Mouse (Mus musculus) left cerebral cortex, adult 18-20 months (tissue): ENCODE measurements around the gene Myo1d. TPM values are rescaled to one million over a fixed set of nuclear protein-coding genes. Genes with fewer than 3 reads are reported as not detected.
A peak's percentile ranks its signal among the peaks of the same experiment; 100 is the strongest.
"Not testable (repeated sequence)": the region's sequence is repeated elsewhere in the genome, so short reads cannot be mapped to it uniquely, and the experiment has no call there.

Experiments used
- DNase-seq, 2 experiments: peaks; one replicate each; pipeline ENCODE4 v3.0.0; 2021 to 2022; ENCODE audit warnings: low spot score in 2 of 2, mixed read lengths in 1 of 2
- total RNA-seq, 2 experiments: library from RNA; stranded (reverse); gene quantifications; 2 replicates each; pipeline ENCODE4 v1.2.3; 2021

Myo1d gene
- total RNA-seq, 2 experiments from 2014 or later = 6.4 to 7.8 TPM

DNA sequence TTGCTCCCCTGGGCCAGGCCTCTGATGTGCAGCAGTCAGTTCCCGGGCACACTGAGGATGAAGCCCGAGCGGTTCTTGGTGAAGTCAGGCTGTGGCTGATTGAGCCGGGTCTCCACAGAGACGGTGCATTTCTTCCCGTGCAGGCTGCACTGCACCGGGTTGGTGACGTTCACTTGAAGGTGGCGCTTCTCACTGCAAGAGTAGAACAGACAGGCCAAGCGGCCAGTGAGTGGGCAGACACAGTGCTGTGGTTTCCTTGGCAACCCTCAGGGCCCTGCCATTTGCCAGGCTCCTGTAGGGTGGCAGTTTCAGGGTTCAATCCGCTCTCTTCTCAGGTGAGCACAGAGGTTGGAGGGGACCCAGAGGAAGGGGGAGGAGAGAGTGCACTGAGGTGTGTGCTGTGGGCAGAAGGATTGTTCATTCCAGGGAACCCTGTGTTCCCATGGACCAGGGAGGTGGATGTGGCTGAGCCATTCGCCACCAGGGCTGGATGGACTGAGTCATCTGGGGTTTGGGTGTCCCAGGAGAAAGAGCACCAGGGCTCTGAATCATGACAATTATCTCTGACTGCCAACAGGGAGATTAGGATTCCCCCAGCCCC lies 295.5 kb downstream of the Myo1d start:
- peak; percentile 77 to 89 for DNase-seq

DNA sequence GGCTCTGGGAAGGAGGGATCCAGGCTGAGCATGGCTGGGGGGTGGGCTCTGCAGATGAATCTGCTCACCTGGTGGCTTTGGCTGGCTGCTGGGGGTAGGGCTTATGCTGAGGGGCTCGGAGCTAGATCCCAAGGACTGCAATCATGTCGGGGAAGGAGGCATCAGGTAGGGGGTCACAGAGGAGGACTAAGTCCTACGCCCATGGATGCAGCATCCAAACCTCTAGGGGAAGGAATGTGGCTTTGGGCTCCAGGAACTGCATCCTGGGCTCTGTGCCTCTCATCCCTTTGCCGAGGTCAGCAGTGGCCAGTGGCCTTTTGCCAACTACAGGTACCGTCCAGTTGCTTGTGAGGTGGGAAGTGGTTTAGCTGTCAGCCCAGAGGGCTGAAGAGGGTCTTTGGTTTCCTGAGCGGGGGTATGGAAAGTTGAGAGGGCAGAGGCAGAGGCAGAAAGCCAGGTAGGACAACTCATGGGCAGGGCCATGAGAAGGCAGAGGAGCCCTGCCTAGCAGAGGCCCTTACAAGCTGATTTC lies 296.2 kb downstream of the Myo1d start:
- DNase-seq = no peak

DNA sequence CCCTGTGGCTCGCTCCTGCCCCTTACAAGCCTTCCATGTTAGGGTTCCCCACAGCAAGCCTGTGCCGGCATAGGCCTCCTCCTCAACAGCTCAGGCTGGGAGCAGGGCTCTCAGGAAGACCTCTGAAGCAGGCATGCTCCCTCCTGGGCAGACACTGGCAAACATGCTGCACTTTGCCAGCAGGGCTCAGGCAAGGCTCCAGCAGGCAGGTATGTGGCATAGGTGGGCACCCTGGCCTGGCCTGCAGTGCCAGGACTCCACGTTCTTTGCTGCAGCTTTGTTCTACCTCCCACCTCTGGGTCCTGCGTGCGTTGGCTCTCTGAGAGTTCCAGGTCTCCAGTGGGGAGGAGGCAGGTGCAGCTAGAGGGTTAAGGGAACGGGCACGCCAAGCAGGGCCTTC lies 296.9 kb downstream of the Myo1d start:
- DNase-seq = no peak

DNA sequence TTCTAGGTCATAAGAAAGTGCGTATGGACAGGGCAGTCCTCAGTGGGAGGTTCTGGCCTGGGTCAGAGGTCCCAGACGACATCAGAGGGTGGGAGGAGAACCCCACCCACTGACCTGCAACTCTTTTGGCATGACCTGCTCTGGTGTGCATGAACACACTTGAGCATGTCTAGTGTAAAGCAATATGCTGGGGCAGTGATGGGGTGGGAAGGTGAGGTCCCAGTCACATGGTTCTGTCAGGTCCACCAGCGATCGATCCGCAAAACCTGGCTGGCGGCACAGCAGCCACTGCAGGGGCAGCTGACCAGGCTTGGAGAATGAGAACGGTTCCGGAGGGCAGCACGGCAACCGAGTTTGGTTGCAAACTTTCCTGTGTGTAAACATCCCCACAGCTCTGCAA lies 297.5 kb downstream of the Myo1d start:
- peak in 1 of 2 experiments; percentile 4 for DNase-seq

DNA sequence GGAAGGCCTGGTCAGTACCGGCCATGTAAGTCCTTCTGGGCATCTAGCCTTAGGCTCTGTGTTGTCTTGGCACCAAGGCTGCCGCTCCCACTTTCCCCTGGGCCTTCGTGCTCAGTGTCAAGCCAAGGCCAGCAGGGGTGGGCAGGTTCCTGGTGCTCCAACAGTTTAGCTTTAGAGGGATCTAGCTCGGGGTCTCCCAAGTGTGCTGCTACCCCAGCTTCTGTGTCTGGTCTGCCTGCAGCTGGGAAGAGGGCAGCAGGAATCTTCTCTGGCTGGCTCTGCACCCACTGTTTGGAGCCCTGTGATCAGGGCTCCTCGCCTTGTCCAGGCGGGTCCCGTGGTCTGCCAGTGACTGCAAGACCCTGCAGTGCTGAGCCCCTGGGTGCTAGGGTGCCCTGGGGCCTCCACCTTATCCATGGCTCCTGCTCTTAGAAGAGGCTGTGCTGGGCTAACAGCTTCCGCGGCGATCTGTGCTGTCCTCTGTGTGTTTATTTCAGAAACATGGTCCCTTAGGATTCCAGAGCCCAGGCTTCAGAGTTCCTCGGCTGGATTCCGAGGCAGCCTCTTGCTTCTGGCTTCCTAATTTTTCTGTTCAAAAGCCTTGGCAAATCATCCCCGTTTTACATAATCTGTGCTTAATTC lies 298.3 kb downstream of the Myo1d start:
- DNase-seq = peak in 1 of 2 experiments; percentile 27

DNA sequence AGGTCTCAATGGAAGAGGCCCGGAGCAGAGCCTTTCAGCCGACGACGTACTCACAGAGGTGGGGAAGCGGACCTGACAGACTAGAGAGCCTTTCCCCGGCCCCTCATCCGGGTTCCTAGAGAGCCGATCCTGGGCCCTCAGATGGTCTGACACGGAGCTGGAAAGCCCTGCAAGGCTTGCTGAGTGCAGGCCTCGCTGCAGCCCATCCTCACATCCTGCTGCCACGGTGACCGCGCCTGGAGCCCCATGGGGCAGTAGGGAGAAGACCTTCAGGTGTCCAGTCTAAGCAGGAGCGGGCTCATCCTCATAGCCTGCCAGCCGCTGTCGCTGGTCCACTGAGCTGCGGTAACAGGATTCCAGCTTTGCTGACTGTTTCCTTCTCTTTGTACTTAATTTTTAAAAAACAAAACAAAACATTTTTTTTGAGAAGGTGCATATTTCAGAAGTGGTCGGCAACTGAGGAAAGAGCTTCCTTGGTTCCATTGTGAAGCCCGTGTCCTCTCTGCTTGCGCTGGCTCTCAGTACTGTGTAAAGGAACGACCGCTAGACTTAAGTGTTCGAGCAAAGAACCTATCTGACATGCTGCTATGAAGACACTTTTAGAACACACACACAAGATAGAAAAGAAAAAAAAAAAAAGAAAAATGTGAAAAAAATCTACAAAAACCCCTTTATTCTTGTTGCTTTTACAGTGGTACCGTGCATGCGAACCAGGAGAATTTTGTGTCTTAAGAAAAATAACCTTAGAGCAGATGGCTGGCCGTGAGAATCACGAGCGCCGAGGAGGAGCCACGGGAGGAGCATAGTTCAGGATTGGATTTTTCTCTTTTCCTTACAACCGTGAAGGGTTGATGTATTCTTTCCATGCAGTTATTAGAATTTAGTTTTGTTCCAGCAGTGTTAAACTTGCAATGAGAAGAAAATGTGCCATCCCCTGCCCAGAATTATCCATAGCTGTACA lies 299.6 kb downstream of the Myo1d start:
- peak in 1 of 2 experiments; percentile 22 for DNase-seq

DNA sequence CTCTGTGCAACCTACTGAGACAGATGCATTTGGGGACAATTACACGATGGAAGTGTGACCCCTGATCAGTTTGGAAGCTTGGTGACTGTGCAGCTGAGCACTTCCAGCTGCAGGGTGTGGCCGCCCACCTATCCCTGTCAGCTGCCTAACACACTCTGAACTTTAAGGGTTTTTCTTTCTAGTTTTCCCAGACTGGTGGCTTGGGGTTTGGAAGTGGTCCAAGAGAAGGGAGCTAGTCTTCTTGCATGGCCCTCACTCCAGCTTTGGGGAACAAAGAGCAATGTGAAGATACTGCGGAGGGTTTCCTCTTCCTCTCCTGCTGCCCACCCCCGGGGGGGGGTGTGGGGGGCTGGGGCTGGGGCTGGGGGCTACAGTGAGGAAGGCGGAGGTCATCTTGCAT lies 300.4 kb downstream of the Myo1d start:
- DNase-seq = peak in 1 of 2 experiments; percentile 31

DNA sequence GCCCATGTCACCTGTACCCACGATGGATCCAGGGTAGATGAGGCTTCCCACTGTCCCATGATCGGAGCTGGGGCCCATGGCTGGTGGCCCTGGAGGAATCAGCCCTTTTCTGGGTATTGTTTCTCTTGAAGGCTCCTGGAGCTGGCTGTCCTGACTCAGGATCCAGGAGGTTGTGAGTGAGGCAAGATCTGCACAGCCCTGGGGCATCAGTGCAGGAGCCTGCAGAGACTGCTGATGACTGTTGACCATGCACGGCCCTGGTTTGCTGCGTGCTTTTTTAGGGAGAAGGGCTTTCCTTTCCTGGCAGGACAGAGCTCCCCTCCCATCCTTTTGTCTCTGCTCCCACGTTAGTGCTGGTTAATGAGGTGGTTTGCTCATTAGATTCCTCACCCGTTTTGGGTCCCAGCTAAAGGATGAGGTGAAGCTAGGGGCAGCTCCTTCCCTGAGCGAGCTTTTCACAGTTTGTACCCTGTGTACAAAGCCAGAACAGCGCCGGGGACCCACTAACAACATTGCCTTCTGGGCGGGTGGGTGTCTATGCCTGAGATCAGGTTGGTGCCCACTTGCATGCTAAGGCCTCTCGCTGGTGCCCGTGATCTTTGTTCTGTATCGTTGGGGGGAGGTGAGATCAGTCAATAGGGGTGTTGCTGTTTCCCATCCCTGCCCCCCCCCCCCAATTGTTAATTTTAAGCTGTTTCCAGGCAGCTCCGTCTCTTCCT lies 301.0 kb downstream of the Myo1d start:
- peak in 1 of 2 experiments; percentile 13 for DNase-seq

DNA sequence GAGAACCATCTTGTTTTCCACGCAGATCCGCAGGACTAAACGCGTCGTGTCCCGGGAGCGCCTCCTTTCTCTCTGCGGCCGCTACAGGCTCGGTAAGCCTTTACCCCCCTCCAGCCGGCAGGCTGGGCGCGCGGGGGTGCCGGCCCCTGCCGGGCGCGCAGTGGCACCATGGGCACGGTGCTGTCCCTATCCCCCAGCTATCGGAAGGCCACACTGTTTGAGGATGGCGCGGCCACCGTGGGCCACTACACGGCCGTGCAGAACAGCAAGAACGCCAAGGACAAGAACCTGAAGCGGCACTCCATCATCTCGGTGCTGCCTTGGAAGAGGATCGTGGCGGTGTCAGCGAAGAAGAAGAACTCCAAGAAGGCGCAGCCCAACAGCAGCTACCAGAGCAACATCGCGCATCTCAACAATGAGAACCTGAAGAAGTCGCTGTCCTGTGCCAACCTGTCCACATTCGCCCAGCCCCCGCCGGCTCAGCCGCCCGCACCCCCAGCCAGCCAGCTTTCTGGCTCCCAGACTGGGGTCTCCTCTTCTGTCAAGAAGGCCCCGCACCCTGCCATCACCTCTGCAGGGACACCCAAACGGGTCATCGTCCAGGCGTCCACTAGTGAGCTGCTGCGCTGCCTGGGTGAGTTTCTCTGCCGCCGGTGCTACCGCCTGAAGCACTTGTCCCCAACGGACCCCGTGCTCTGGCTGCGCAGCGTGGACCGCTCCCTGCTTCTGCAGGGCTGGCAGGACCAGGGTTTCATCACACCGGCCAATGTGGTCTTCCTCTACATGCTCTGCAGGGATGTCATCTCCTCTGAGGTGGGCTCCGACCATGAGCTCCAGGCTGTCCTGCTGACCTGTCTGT lies 302.3 kb downstream of the Myo1d start:
- peak in 1 of 2 experiments; percentile 13 for DNase-seq

DNA sequence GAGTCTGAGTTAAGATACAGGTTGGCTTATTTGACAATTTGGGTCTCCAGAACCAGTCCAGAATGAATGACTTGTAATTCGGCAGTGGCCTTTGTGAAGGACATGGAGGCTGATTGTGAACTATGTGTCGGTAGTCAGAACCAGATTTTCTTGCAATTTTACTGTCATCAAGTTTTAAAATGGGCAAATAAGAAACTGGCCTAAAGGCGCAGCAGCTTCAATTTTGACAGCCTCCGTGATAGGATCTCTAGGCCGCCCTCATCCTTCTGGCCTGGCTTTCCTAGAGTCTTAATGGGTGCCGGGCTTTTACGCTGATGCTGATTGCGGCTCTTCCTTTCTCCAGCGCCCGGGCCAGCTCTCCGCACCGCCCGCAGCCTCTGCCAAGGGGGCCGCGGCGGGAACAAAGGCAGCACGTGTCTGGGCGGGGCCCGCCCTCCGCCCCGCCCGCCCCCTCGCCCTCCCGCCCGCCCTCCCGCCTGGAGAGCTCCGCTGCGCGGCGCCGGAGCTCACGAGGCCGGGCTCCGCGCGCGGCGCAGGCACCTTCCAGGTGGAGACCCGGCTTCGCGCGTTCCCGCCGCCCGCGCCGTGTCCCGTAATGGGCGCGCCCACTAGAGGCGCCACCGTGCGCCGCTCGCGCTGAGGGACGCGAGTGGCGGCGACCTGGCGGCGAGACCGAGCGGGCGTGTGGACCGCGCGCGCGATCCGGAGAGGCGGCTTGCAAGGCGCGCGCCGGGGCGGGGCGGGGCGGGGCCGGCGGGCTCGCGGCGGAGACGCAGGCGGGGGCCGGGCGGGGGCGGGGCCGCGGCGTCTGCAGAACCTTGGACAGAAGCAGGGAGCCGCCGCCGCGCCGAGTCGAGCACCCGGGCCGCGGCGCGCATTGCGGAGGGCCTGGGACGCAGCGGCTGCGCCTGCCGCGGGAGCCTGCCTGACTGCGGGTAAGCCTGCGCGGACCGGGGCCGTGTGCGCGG lies 303.3 kb downstream of the Myo1d start, which contains the start of gene Cdk5r1:
Gene Cdk5r1 (plus strand): TSS at position 802 of the 968 bp plus-strand sequence.
- DNase-seq = peak; percentile 84 to 94

DNA sequence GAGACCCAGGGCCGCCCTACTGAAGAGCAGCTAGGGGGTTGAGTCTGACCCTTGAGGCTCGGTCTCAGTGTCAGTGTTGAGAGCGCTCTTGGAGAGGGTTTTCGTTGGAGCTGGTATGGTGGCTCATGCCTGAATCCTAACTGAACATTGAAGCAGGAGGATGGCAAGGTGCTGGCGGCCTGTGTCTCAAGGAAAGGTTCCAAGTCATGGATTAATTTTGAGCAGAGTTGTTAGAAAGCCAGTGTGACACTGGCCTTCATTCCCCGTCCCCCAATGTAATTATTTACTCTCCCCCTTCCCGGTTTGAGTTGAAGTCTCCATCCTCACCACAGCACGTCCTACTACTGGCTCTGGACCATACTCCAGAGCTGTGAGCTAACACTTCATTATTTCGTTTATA lies 304.3 kb downstream of the Myo1d start:
- DNase-seq = no peak

DNA sequence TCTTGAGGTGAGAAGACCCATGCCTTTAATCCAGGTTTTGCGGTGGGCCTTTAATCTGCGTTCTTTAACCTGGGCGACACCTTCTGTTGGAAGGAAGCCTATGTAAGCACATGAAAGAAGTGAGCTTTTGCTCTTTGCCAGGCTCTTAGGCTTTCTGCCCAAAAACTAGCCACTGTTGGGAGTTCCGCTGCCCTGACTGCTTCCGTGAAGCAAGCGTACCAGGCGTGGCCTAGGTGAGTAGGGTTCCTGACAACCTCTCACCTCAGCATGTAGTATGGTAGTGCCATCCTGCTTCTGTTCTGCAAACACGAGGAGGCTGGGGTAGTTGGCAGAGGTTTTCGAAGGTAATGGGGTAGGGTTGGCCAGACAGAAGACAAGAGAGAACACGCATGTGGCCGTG lies 305.0 kb downstream of the Myo1d start:
- peak in 1 of 2 experiments; percentile 4 for DNase-seq

DNA sequence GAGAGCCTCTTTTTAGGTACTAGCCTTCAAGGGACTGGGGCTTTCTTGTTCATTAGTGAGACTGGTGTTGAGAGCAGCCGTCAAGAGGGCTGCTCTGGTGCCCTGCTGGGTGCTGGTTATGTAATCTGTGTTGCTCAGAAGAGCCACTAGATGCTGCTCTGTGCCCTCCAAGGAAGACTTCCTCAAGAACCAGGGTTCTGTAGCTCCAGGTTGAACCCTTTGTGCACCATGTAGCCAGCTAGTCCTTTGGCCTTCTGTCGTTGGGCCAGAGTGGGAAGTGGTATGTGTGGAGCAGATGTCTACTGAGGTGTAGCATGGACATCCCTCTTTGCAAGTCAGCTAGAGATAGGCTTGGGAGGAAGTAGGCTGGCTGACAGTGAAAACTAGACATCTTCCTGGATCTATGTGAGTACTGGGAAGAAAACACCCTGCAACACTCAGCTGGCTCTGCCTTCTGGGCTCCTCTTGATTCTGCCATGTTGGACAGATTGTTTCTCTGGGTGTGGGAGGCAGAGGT lies 305.6 kb downstream of the Myo1d start:
- peak in 1 of 2 experiments; percentile 33 for DNase-seq

DNA sequence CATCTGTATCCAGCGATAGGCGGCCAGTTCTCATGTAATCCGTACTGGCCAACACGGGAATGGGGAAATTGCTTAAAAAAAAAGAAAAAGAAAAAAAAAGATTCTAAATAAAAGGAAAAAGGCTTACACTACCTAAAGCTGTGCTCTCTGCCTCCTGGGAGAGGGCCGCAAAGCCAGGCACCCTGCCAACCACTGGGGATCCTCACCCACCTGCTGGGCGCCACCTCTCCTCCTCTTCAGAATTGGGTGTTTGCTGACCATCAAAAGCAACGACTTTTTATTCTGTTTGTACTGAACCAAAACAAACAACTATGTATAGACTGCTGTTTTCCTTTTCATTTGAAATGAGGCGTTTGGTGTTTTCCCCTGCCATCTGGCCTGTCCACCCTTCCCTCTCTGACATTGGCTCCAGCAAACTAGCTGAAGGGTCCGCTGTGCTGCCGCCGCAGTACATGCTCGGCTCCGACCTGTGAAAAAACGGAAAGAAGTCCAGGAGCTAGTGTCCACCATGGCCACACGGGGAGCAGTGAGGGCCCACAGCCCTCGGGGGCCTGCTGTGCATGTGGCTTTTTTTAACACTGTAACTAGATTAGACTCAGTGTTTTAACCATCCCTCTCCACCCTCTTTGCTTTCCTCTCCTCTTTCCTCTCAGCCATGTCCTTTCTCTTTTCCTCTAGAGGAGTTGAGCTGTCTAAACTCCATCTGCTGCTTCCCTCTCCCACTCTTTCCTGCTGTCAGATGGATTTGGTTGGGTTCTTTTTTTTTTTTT lies 307.8 kb downstream of the Myo1d start:
- peak in 1 of 2 experiments; percentile 18 for DNase-seq

DNA sequence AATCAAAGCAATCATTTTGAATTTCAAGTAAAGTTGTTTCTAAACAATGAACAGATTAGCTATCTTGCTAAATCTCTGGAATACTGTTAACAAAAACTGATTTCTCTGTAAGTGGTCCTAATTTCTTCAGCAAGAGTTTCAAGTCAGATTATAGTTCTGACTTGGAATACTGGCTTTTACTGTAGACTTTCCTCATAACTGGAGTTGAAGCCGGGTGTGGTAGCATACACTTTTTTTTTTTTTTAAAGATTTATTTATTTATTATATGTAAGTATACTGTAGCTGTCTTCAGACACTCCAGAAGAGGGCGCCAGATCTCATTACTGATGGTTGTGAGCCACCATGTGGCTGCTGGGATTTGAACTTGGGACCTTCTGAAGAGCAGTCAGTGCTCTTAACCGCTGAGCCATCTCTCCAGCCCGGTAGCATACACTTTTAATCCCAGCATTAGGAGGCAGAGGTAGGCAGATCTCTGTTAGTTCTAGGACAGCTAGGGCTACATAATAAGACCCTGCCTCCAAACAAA lies 316.2 kb downstream of the Myo1d start:
- not testable (repeated sequence) for DNase-seq

DNA sequence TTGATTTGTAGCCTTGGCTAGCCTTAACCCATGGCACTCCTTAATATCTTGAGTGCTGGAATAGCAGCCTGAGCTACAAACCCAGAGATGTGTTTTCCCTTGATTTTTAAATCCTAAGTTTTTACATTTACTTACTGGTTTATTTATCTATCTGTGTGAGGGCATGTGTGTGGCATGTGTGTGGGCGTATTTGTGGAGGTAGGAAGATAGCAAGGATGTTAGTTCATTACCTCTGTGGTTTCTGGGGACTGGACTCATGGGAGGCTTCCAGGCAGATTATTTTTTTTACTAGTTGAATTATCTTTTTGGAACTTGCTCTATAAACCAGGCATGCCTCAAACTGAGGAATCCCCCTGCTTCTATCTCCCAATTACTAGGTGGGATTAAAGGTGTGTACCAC lies 326.6 kb downstream of the Myo1d start:
- no peak for DNase-seq

DNA sequence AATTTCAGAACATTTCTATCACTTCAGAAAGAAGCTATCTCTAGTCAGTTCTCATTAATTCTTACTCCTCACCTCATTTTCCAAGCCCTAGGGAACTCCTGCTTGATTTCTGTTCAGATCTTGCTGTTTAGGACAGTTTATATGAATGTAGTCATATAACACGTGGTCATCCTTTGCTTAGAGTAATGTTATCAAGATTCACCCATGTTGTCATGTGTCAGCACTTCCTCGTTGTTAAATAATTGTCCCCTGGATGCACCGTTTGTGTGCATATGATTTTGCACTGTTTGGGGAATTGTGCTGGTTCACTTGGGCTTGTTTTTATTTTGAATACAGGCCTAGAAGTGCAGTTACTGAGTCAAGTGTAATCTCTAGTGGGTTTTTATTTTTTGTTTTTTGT lies 327.6 kb downstream of the Myo1d start:
- DNase-seq = no peak
